Mouse (Mus musculus): ENCODE measurements around the gene Scfd2. TPM values are rescaled to one million over a fixed set of nuclear protein-coding genes. Genes with fewer than 3 reads are reported as not detected.
A peak's percentile ranks its signal among the peaks of the same experiment; 100 is the strongest.

Scfd2 gene
- polyA plus RNA-seq, 1 experiment from 2014 or later, result 14.4 TPM

GRCm38 (mm10) chr5:74300140-74300539, 231.4 kb downstream of the Scfd2 start:
- no peaks in the 10 kb centered on the region for H3K27me3 ChIP-seq (ENCODE audit: control insufficient read depth, insufficient read depth, low read length)
- H3K4me3 ChIP-seq (ENCODE audit: control insufficient read depth in 1 of 2, insufficient read depth in 1 of 2, low read depth in 1 of 2, low read length in 2 of 2), result no peak overlapping the region
- H3K27ac ChIP-seq (replicated peaks in 1 of 2; ENCODE audit: control insufficient read depth in 1 of 2, insufficient read depth in 1 of 2, low read depth in 2 of 2, low read length in 2 of 2), result peak overlapping the region; percentile 95 to 96
- WGBS, result 18% methylated on average over 4 of the region's 4 CpGs
- H3K36me3 ChIP-seq (ENCODE audit: control insufficient read depth, insufficient read depth, low read length), result no peaks in the 10 kb centered on the region
- no peak overlapping the region for H3K4me2 ChIP-seq (ENCODE audit: low read length)
- H3K9me3 ChIP-seq (ENCODE audit: control insufficient read depth, low read length), result no peaks in the 10 kb centered on the region
- peaks cover 28 to 45% of the 10 kb centered on the region in 2 experiments for H3K4me1 ChIP-seq (ENCODE audit: control insufficient read depth in 2 of 2, insufficient read depth in 2 of 2, low read length in 2 of 2)
- ATAC-seq (ENCODE audit: insufficient number of reproducible peaks, insufficient read depth, low FRiP score, low read depth), result peak; percentile 92
- H3K9ac ChIP-seq (ENCODE audit: low read length), result no peak overlapping the region

GRCm38 (mm10) chr5:74297113-74297512, 234.4 kb downstream of the Scfd2 start:
- H3K36me3 ChIP-seq (ENCODE audit: control insufficient read depth, insufficient read depth, low read length), result no peaks in the 10 kb centered on the region
- WGBS, result 87% methylated on average over 5 of the region's 5 CpGs
- H3K27ac ChIP-seq (replicated peaks in 1 of 2; ENCODE audit: control insufficient read depth in 1 of 2, insufficient read depth in 1 of 2, low read depth in 2 of 2, low read length in 2 of 2), result no peak overlapping the region
- H3K9ac ChIP-seq (ENCODE audit: low read length), result no peak overlapping the region
- no peak overlapping the region for H3K4me2 ChIP-seq (ENCODE audit: low read length)
- H3K4me3 ChIP-seq (ENCODE audit: control insufficient read depth in 1 of 2, insufficient read depth in 1 of 2, low read depth in 1 of 2, low read length in 2 of 2), result no peak overlapping the region
- no peaks in the 10 kb centered on the region for H3K9me3 ChIP-seq (ENCODE audit: control insufficient read depth, low read length)
- H3K4me1 ChIP-seq (ENCODE audit: control insufficient read depth in 2 of 2, insufficient read depth in 2 of 2, low read length in 2 of 2), result peaks cover 28 to 46% of the 10 kb centered on the region in 2 experiments
- no peaks in the 10 kb centered on the region for H3K27me3 ChIP-seq (ENCODE audit: control insufficient read depth, insufficient read depth, low read length)
- ATAC-seq (ENCODE audit: insufficient number of reproducible peaks, insufficient read depth, low FRiP score, low read depth), result no peak

GRCm38 (mm10) chr5:74296096-74296495, 235.5 kb downstream of the Scfd2 start:
- no peaks in the 10 kb centered on the region for H3K36me3 ChIP-seq (ENCODE audit: control insufficient read depth, insufficient read depth, low read length)
- no peak overlapping the region for H3K4me2 ChIP-seq (ENCODE audit: low read length)
- H3K4me3 ChIP-seq (ENCODE audit: control insufficient read depth in 1 of 2, insufficient read depth in 1 of 2, low read depth in 1 of 2, low read length in 2 of 2), result no peak overlapping the region
- H3K27ac ChIP-seq (replicated peaks in 1 of 2; ENCODE audit: control insufficient read depth in 1 of 2, insufficient read depth in 1 of 2, low read depth in 2 of 2, low read length in 2 of 2), result peak overlapping the region; percentile 6 to 42; a peak in 2 of 4 replicates
- no peaks in the 10 kb centered on the region for H3K27me3 ChIP-seq (ENCODE audit: control insufficient read depth, insufficient read depth, low read length)
- no peak for ATAC-seq (ENCODE audit: insufficient number of reproducible peaks, insufficient read depth, low FRiP score, low read depth)
- H3K9ac ChIP-seq (ENCODE audit: low read length), result 0 out of 2 replicates have a peak overlapping the region, but pooled peaks have one; percentile 22
- 46% methylated on average over 5 of the region's 5 CpGs for WGBS
- no peaks in the 10 kb centered on the region for H3K9me3 ChIP-seq (ENCODE audit: control insufficient read depth, low read length)
- H3K4me1 ChIP-seq (ENCODE audit: control insufficient read depth in 2 of 2, insufficient read depth in 2 of 2, low read length in 2 of 2), result peaks cover 29 to 46% of the 10 kb centered on the region in 2 experiments

- no peaks in the 10 kb centered on the region for H3K36me3 ChIP-seq (ENCODE audit: control insufficient read depth, insufficient read depth, low read length)
- H3K4me3 ChIP-seq (ENCODE audit: control insufficient read depth in 1 of 2, insufficient read depth in 1 of 2, low read depth in 1 of 2, low read length in 2 of 2), result no peak overlapping the region
- no peak for ATAC-seq (ENCODE audit: insufficient number of reproducible peaks, insufficient read depth, low FRiP score, low read depth)
- no peaks in the 10 kb centered on the region for H3K27me3 ChIP-seq (ENCODE audit: control insufficient read depth, insufficient read depth, low read length)
- H3K9me3 ChIP-seq (ENCODE audit: control insufficient read depth, low read length), result no peaks in the 10 kb centered on the region
- no peak overlapping the region for H3K9ac ChIP-seq (ENCODE audit: low read length)
- H3K4me1 ChIP-seq (ENCODE audit: control insufficient read depth in 2 of 2, insufficient read depth in 2 of 2, low read length in 2 of 2), result peaks cover 14 to 25% of the 10 kb centered on the region in 2 experiments
- WGBS, result 66% methylated on average over 5 of the region's 5 CpGs
- no peak overlapping the region for H3K27ac ChIP-seq (replicated peaks in 1 of 2; ENCODE audit: control insufficient read depth in 1 of 2, insufficient read depth in 1 of 2, low read depth in 2 of 2, low read length in 2 of 2)
- H3K4me2 ChIP-seq (ENCODE audit: low read length), result no peak overlapping the region
These were observed 238.0 kb downstream of the Scfd2 start for GRCm38 (mm10) chr5:74293513-74293912.

- WGBS, result 79% methylated on average over 2 of the region's 2 CpGs
- peaks cover 14 to 25% of the 10 kb centered on the region in 2 experiments for H3K4me1 ChIP-seq (ENCODE audit: control insufficient read depth in 2 of 2, insufficient read depth in 2 of 2, low read length in 2 of 2)
- no peak for ATAC-seq (ENCODE audit: insufficient number of reproducible peaks, insufficient read depth, low FRiP score, low read depth)
These were observed 239.5 kb downstream of the Scfd2 start for GRCm38 (mm10) chr5:74292050-74292449.

GRCm38 (mm10) chr5:74291575-74291974, 240.0 kb downstream of the Scfd2 start:
- 42% methylated on average over 9 of the region's 9 CpGs for WGBS
- no peak overlapping the region for H3K4me3 ChIP-seq (ENCODE audit: control insufficient read depth in 1 of 2, insufficient read depth in 1 of 2, low read depth in 1 of 2, low read length in 2 of 2)
- H3K9ac ChIP-seq (ENCODE audit: low read length), result peak overlapping the region; percentile 62
- peak overlapping the region; percentile 37 for H3K4me2 ChIP-seq (ENCODE audit: low read length)
- peaks cover 16 to 26% of the 10 kb centered on the region in 2 experiments for H3K4me1 ChIP-seq (ENCODE audit: control insufficient read depth in 2 of 2, insufficient read depth in 2 of 2, low read length in 2 of 2)
- peak overlapping the region; percentile 88 to 92 for H3K27ac ChIP-seq (replicated peaks in 1 of 2; ENCODE audit: control insufficient read depth in 1 of 2, insufficient read depth in 1 of 2, low read depth in 2 of 2, low read length in 2 of 2)
- H3K36me3 ChIP-seq (ENCODE audit: control insufficient read depth, insufficient read depth, low read length), result no peaks in the 10 kb centered on the region
- H3K9me3 ChIP-seq (ENCODE audit: control insufficient read depth, low read length), result no peaks in the 10 kb centered on the region
- ATAC-seq (ENCODE audit: insufficient number of reproducible peaks, insufficient read depth, low FRiP score, low read depth), result peak; percentile 68
- no peaks in the 10 kb centered on the region for H3K27me3 ChIP-seq (ENCODE audit: control insufficient read depth, insufficient read depth, low read length)

More at GRCm38 (mm10) chr5:74292050-74292449, 239.5 kb downstream of the Scfd2 start:
- Histone ChIP-seq H3K9me3 (ENCODE audit: control insufficient read depth, low read length) (no peaks in the 10 kb centered on the region), H3K4me2 (ENCODE audit: low read length) (no peak overlapping the region), H3K36me3 (ENCODE audit: control insufficient read depth, insufficient read depth, low read length) (no peaks in the 10 kb centered on the region), H3K27me3 (ENCODE audit: control insufficient read depth, insufficient read depth, low read length) (no peaks in the 10 kb centered on the region), H3K4me3 (ENCODE audit: control insufficient read depth in 1 of 2, insufficient read depth in 1 of 2, low read depth in 1 of 2, low read length in 2 of 2) (no peak overlapping the region), H3K9ac (ENCODE audit: low read length) (no peak overlapping the region), H3K27ac (replicated peaks in 1 of 2; ENCODE audit: control insufficient read depth in 1 of 2, insufficient read depth in 1 of 2, low read depth in 2 of 2, low read length in 2 of 2) (peak overlapping the region; percentile 56 to 88; a peak in 3 of 4 replicates)

GRCm38 (mm10) chr5:74289957-74290356, 241.6 kb downstream of the Scfd2 start:
- H3K36me3 ChIP-seq (ENCODE audit: control insufficient read depth, insufficient read depth, low read length), result no peaks in the 10 kb centered on the region
- no peaks in the 10 kb centered on the region for H3K9me3 ChIP-seq (ENCODE audit: control insufficient read depth, low read length)
- no peak overlapping the region for H3K4me3 ChIP-seq (ENCODE audit: control insufficient read depth in 1 of 2, insufficient read depth in 1 of 2, low read depth in 1 of 2, low read length in 2 of 2)
- WGBS, result 92% methylated on average over 6 of the region's 6 CpGs
- no peaks in the 10 kb centered on the region for H3K27me3 ChIP-seq (ENCODE audit: control insufficient read depth, insufficient read depth, low read length)
- no peak for ATAC-seq (ENCODE audit: insufficient number of reproducible peaks, insufficient read depth, low FRiP score, low read depth)
- H3K4me1 ChIP-seq (ENCODE audit: control insufficient read depth in 2 of 2, insufficient read depth in 2 of 2, low read length in 2 of 2), result peaks cover 12 to 34% of the 10 kb centered on the region in 2 experiments
- no peak overlapping the region for H3K4me2 ChIP-seq (ENCODE audit: low read length)
- no peak overlapping the region for H3K27ac ChIP-seq (replicated peaks in 1 of 2; ENCODE audit: control insufficient read depth in 1 of 2, insufficient read depth in 1 of 2, low read depth in 2 of 2, low read length in 2 of 2)
- H3K9ac ChIP-seq (ENCODE audit: low read length), result no peak overlapping the region

GRCm38 (mm10) chr5:74288206-74288605, 243.4 kb downstream of the Scfd2 start:
- Histone ChIP-seq H3K4me1 (ENCODE audit: control insufficient read depth in 2 of 2, insufficient read depth in 2 of 2, low read length in 2 of 2) (peaks cover 14 to 34% of the 10 kb centered on the region in 2 experiments), H3K9me3 (ENCODE audit: control insufficient read depth, low read length) (no peaks in the 10 kb centered on the region), H3K9ac (ENCODE audit: low read length) (no peak overlapping the region), H3K36me3 (ENCODE audit: control insufficient read depth, insufficient read depth, low read length) (no peaks in the 10 kb centered on the region), H3K4me2 (ENCODE audit: low read length) (no peak overlapping the region), H3K27me3 (ENCODE audit: control insufficient read depth, insufficient read depth, low read length) (no peaks in the 10 kb centered on the region), H3K27ac (replicated peaks in 1 of 2; ENCODE audit: control insufficient read depth in 1 of 2, insufficient read depth in 1 of 2, low read depth in 2 of 2, low read length in 2 of 2) (no peak overlapping the region), H3K4me3 (ENCODE audit: control insufficient read depth in 1 of 2, insufficient read depth in 1 of 2, low read depth in 1 of 2, low read length in 2 of 2) (no peak overlapping the region)
- ATAC-seq (ENCODE audit: insufficient number of reproducible peaks, insufficient read depth, low FRiP score, low read depth), result no peak
- WGBS, result 82% methylated on average over 2 of the region's 2 CpGs

All from heart, embryonic 14.5 days (tissue).